Mouse (Mus musculus): ENCODE data around the gene Utp6.

DNA sequence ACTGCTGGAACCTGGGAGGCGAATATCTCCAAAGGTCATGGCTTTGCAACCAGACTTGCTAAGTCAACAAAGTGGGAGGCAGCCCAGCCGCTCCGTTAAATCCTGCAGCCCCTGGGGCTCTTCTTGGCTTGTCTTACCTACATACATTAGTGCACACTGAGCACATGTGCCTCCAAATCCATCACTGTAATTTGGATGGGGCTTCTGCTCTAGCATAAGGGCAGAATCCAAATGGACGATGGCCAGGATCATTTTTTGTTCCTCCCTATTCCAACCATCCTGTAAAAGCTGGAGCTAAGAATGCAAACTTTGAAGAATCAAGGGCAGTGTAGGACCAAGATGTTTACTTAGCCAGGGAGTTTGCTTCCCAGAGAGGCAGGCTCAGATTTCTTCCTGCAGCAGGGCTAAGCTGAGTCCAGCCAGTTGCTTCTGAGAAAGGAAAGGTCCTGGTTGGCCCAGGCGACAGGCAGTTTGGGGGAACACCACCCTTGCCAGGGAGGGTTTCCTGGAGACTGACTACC lies 41.6 kb downstream of the Utp6 start:
- TF ChIP-seq CTCF (IDR thresholded peaks at IDR 0.05 in 2 of 3, conservative IDR thresholded peaks at IDR 0.05 in 1 of 3; ENCODE audit: control insufficient read depth in 1 of 3, insufficient read depth in 1 of 3, low read depth in 2 of 3, low read length in 3 of 3, poor library complexity in 1 of 3, severe bottlenecking in 1 of 3) (no peak), POLR2A (IDR thresholded peaks at IDR 0.05; ENCODE audit: control insufficient read depth in 1 of 2, insufficient read depth in 1 of 2, low read depth in 1 of 2, low read length in 2 of 2, poor library complexity in 1 of 2) (no peak), EP300 (IDR thresholded peaks at IDR 0.05; ENCODE audit: low read depth in 1 of 2, low read length in 2 of 2) (no peak), MEF2A (IDR thresholded peaks at IDR 0.05; ENCODE audit: extremely low read depth, insufficient replicate concordance, low read depth, low read length, poor library complexity, severe bottlenecking) (no peak), GATA1 (IDR thresholded peaks at IDR 0.05; ENCODE audit: low read depth, low read length) (no peak), TAL1 (IDR thresholded peaks at IDR 0.05; ENCODE audit: low read length) (no peak), BHLHE40 (IDR thresholded peaks at IDR 0.05; ENCODE audit: borderline replicate concordance, low read depth, low read length) (no peak), TCF12 (IDR thresholded peaks at IDR 0.05; ENCODE audit: low read depth, low read length) (no peak), HCFC1 (IDR thresholded peaks at IDR 0.05; ENCODE audit: low read depth, low read length) (no peak), MYC (IDR thresholded peaks at IDR 0.05; ENCODE audit: low read depth, low read length) (no peak), SIN3A (IDR thresholded peaks at IDR 0.05; ENCODE audit: low read length) (no peak)
